Mouse (Mus musculus) liver, embryonic 14 days (tissue): ENCODE measurements around the gene 1700037H04Rik. TPM values are rescaled to one million over a fixed set of nuclear protein-coding genes. Genes with fewer than 3 reads are reported as not detected.

Source experiments
- polyA plus RNA-seq: library from polyadenylated mRNA; depleted of rRNA; stranded (reverse); fragments of >200 nt; gene quantifications from 2 replicates; pipeline ENCODE4 v1.2.3, GENCODE M21; 2012; rRNA removed

Gene 1700037H04Rik
- polyA plus RNA-seq: 88.6 and 97.1 TPM in 2 replicates

GRCm38 (mm10) chr2:131159938-131160581 is at the start of gene 1700037H04Rik:
TSS of gene 1700037H04Rik (minus strand) at chr2:131160081.

GRCm38 (mm10) chr2:131206778-131207177 is 46.9 kb upstream of the 1700037H04Rik start, which contains the start of gene Ap5s1:
TSS of gene Ap5s1 (plus strand) at chr2:131207078.

DNA sequence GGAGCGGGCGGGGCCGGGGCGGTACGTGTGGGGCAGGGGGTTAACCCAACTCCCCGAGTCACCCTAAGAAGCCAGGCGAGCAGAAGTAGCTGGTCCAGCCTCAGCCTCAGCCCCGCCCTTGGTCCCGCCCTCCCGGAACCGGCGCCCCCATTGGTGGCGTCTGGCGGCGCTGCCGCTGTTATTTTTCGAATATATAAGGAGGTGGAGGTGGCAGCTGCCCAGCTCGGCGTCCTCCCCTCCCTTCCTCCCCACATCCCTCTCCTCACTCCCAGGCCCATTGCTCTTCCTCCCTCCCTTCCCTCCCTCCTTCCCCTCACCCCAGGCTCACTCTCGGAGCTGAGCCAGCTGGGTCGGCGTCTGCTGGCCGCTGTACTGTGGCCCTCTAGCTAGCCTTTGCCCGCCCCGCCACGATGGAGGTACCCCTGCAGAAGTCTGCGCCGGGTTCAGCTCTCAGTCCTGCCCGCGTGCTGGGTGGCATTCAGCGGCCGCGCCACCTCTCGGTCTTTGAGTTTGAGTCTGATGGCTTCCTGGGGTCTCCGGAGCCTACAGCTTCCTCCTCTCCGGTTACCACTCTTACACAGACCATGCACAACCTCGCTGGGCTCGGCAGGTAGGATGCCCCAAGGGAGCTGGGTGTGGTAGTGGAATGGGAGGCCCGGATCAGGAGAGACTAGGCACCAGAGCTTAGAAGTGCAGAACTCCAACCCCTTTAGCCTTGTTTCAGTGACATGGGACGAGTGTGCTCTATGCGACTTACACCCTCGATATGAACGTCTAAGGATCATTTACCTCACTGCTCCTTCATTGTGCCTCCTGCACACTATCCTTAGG is 27.1 kb upstream of the 1700037H04Rik start, which contains the start of the genes Cdc25b and Spef1:
TSS of gene Cdc25b (plus strand) at position 179 of the 831 bp plus-strand sequence.
TSS of gene Spef1 (minus strand) at position 512 of the 831 bp plus-strand sequence.

GRCm38 (mm10) chr2:131179990-131180587 is 20.2 kb upstream of the 1700037H04Rik start, which contains the start of gene Cenpb:
TSS of gene Cenpb (minus strand) at chr2:131180067.

DNA sequence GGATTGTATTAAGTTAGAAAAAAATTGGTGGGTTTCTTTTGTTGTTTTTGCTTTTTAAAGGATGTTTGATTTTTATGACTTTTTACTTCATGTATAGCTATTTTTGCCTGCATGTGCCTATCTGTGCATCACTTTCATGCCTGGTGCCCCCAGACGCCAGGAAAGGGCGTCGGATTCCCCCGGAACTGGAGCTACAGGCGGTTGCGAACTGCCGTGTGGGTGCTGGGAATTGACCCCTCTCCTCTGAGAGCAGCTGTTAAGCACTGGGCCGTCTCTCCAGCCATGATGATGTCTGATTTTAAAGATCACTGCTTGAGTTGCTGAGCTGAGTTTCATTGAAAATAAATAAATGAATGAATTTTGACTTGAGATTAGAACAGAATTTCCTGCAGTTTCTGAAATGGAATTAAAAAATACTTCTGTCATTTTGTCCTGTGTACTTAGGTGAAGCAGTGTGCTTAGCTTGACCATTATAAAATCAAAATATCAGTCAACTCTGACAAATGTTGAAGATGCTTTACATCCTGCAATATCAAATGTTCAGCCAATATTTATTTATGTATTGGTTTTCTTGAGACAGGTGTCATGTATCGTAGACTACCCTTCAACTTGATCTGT is 26.8 kb downstream of the 1700037H04Rik start, which contains the start of gene Gm11037:
TSS of gene Gm11037 (plus strand) at position 568 of the 618 bp plus-strand sequence.

GRCm38 (mm10) chr2:131127161-131127730 is 32.6 kb downstream of the 1700037H04Rik start, which contains the start of gene Hspa12b:
TSS of gene Hspa12b (plus strand) at chr2:131127280.

Other genes with a start within 250 kb of the 1700037H04Rik start
- gene Gfra4, start 117.0 kb downstream of the 1700037H04Rik start, polyA plus RNA-seq: 0.22 and 0.55 TPM in 2 replicates
- 0.37 and 0.72 TPM in 2 replicates for gene Adam33, start 96.3 kb downstream of the 1700037H04Rik start, polyA plus RNA-seq
- gene Siglec1, start 73.3 kb downstream of the 1700037H04Rik start, polyA plus RNA-seq: 0.74 and 1.1 TPM in 2 replicates
- gene Hspa12b, start 32.8 kb downstream of the 1700037H04Rik start, polyA plus RNA-seq: 2.1 and 2.3 TPM in 2 replicates
- not detected in 2 replicates for gene Gm11037, start 26.6 kb downstream of the 1700037H04Rik start, polyA plus RNA-seq
- 11.9 and 12.4 TPM in 2 replicates for gene Cenpb, start 20.0 kb upstream of the 1700037H04Rik start, polyA plus RNA-seq
- 138 and 163 TPM in 2 replicates for gene Cdc25b, start 26.9 kb upstream of the 1700037H04Rik start, polyA plus RNA-seq
- 1.7 and 2.5 TPM in 2 replicates for gene Spef1, start 27.2 kb upstream of the 1700037H04Rik start, polyA plus RNA-seq
- gene Ap5s1, start 47.0 kb upstream of the 1700037H04Rik start, polyA plus RNA-seq: 13.9 and 20.2 TPM in 2 replicates
- 22.2 and 25.7 TPM in 2 replicates for gene Mavs, start 74.0 kb upstream of the 1700037H04Rik start, polyA plus RNA-seq
- 15.1 and 17.9 TPM in 2 replicates for gene Pank2, start 102.4 kb upstream of the 1700037H04Rik start, polyA plus RNA-seq
- gene Rnf24, start 192.8 kb upstream of the 1700037H04Rik start, polyA plus RNA-seq: 0.50 and 0.60 TPM in 2 replicates